9 mouse cellular contexts compared by ENCODE assay signal in the genomic region with DNA sequence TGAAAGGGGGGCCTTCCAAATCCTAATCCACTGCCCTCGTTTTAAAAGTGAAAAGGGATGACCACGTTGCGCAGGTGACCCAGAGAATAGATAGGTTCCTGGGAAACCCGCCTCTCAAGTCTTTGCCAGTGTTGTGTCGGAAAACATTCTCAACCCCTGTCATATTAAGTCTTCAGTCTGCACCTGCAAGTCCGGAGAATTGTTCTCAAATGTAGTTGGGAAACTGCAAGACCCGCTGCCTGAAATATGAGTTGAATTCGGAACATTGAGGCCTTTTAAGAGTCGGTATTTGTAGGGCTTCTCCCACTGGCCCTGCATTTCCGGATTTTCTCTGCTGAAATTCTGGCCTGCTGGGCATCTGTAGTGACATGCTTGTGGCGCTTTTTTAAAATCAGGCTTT. TPM values are rescaled to one million over a fixed set of nuclear protein-coding genes. Genes with fewer than 3 reads are reported as not detected.
A peak's percentile ranks its signal among the peaks of the same experiment; 100 is the strongest.
DNase-seq lines count a peak whose midpoint lies in the region; ATAC-seq and TF ChIP-seq lines count a peak whose summit lies in the region.
"Had no signal": no experiment of that assay in that cellular context is flagged by ENCODE, and none has a peak within 500 bp of the region (broad histone marks: within the 10 kb centered on the region; RNA-seq: fewer than 3 reads in every experiment).

No protein-coding gene starts in this region.

- no peaks in the 10 kb centered on the region for H3K9me3 ChIP-seq in heart, postnatal 0 days (replicated peaks; ENCODE audit: control insufficient read depth, low read length)
- no peaks in the 10 kb centered on the region for H3K9me3 ChIP-seq in limb, embryonic 11.5 days (ENCODE audit: control insufficient read depth, low read length)
- H3K9me3 ChIP-seq in midbrain, embryonic 14.5 days (ENCODE audit: control insufficient read depth, low read length): no peaks in the 10 kb centered on the region

- H3K4me1 ChIP-seq in heart, postnatal 0 days (ENCODE audit: control insufficient read depth, insufficient read depth): no peaks in the 10 kb centered on the region
- no peaks in the 10 kb centered on the region for H3K4me1 ChIP-seq in limb, embryonic 11.5 days (ENCODE audit: control insufficient read depth, insufficient read depth, low read length)
- H3K4me1 ChIP-seq in midbrain, embryonic 14.5 days (ENCODE audit: control insufficient read depth, insufficient read depth, low read length): peaks cover 12% of the 10 kb centered on the region

- no peak for ATAC-seq in heart, postnatal 0 days (ENCODE audit: insufficient read depth, low read depth)
- ATAC-seq in limb, embryonic 11.5 days (ENCODE audit: insufficient number of reproducible peaks, low FRiP score, low TSS enrichment, low read depth): no peak
- no peak for ATAC-seq in midbrain, embryonic 14.5 days (ENCODE audit: low FRiP score, low TSS enrichment)

- H3K4me3 ChIP-seq in gastrocnemius, adult 2 months: peak overlapping the region; percentile 86
- H3K4me3 ChIP-seq in heart, postnatal 0 days (ENCODE audit: low read depth, low read length): peak overlapping the region; percentile 94
- peak overlapping the region; percentile 57 for H3K4me3 ChIP-seq in limb, embryonic 11.5 days (ENCODE audit: low read depth, low read length)
- peak overlapping the region; percentile 96 for H3K4me3 ChIP-seq in midbrain, embryonic 14.5 days (replicated peaks; ENCODE audit: low read depth, low read length)

- H3K4me2 ChIP-seq in heart, postnatal 0 days (ENCODE audit: low read depth, low read length): peak overlapping the region; percentile 73
- H3K4me2 ChIP-seq in limb, embryonic 11.5 days (ENCODE audit: low read depth, severe bottlenecking): peak overlapping the region; percentile 72
- peak overlapping the region; percentile 83 for H3K4me2 ChIP-seq in midbrain, embryonic 14.5 days (ENCODE audit: low read length)

- H3K27ac ChIP-seq in gastrocnemius, adult 2 months: peak overlapping the region; percentile 98
- peak overlapping the region; percentile 99 for H3K27ac ChIP-seq in heart, postnatal 0 days (ENCODE audit: low read depth)
- peak overlapping the region; percentile 93 for H3K27ac ChIP-seq in limb, embryonic 11.5 days (replicated peaks; ENCODE audit: low read depth, low read length)
- peak overlapping the region; percentile 97 for H3K27ac ChIP-seq in midbrain, embryonic 14.5 days (replicated peaks; ENCODE audit: low read depth, low read length)

- WGBS in heart, postnatal 0 days: 3% methylated on average over 11 of the region's 11 CpGs
- 2% methylated on average over 11 of the region's 11 CpGs for WGBS in limb, embryonic 11.5 days
- 3% methylated on average over 11 of the region's 11 CpGs for WGBS in midbrain, embryonic 14.5 days

- TF ChIP-seq EP300 in heart, postnatal 0 days (IDR thresholded peaks at IDR 0.05; ENCODE audit: low read depth): no peak

- DNase-seq in gastrocnemius, adult 2 months: peak; percentile 32
- DNase-seq in gastrocnemius, postnatal 25 days: no peak
- DNase-seq in urinary bladder, postnatal 14 days (ENCODE audit: low spot score): peak; percentile 37
- no peak for DNase-seq in urinary bladder, postnatal 10 days (ENCODE audit: low spot score)
- DNase-seq in heart, postnatal 0 days (ENCODE audit: low spot score): peak; percentile 41
- DNase-seq in limb, embryonic 11.5 days (ENCODE audit: low spot score): no peak
- DNase-seq in midbrain, embryonic 14.5 days: no peak
- no peak for DNase-seq in gastrocnemius, postnatal 10 days

- intact Hi-C loops in gastrocnemius, adult 2 months (cut with DNase I): loop anchor here (1.0 to 2.0 kb wide), 2 partner anchors 75 to 175 kb away; partner anchors contain the start of gene Wdfy2

- peak overlapping the region; percentile 72 for H3K9ac ChIP-seq in heart, postnatal 0 days (replicated peaks; ENCODE audit: low read depth, low read length)
- peak overlapping the region; percentile 66 for H3K9ac ChIP-seq in limb, embryonic 11.5 days (ENCODE audit: low read length)
- peak overlapping the region; percentile 83 for H3K9ac ChIP-seq in midbrain, embryonic 14.5 days (replicated peaks; ENCODE audit: low read length)

- H3K36me3 ChIP-seq in heart, postnatal 0 days (replicated peaks; ENCODE audit: control insufficient read depth, insufficient read depth, low read length): peaks cover 6% of the 10 kb centered on the region; the same call in 1 of the 2 replicates
- peaks cover 3% of the 10 kb centered on the region; the same call in 1 of the 2 replicates for H3K36me3 ChIP-seq in limb, embryonic 11.5 days (ENCODE audit: control insufficient read depth, insufficient read depth, low read length)
- H3K36me3 ChIP-seq in midbrain, embryonic 14.5 days (ENCODE audit: control insufficient read depth, insufficient read depth, low read length): peaks cover 7% of the 10 kb centered on the region

- no peaks in the 10 kb centered on the region for H3K27me3 ChIP-seq in heart, postnatal 0 days (ENCODE audit: control insufficient read depth, insufficient read depth, low read length)
- H3K27me3 ChIP-seq in limb, embryonic 11.5 days (ENCODE audit: control insufficient read depth, insufficient read depth, low read length): no peaks in the 10 kb centered on the region
- no peaks in the 10 kb centered on the region for H3K27me3 ChIP-seq in midbrain, embryonic 14.5 days (ENCODE audit: control insufficient read depth, insufficient read depth, low read length)
- H3K27me3 ChIP-seq: Patski had no signal

- TF ChIP-seq CTCF in gastrocnemius, adult 2 months (IDR thresholded peaks at IDR 0.05): no peak
- TF ChIP-seq CTCF in heart, postnatal 0 days (IDR thresholded peaks at IDR 0.05; ENCODE audit: low read depth): no peak

RNA-seq across cellular contexts. Expression of gene Ints6, which starts 1.0 kb away (rescaled TPM):
- total RNA-seq in gastrocnemius, adult 2 months (2021): 10 to 100 TPM; 15.9 to 17.6 TPM
- 10 to 100 TPM; 10.8 to 11.9 TPM for total RNA-seq in gastrocnemius, postnatal 25 days (2021)
- total RNA-seq in heart, postnatal 0 days (2014; rRNA removed; ENCODE audit: low replicate concordance): 12.5 and 17.4 TPM in 2 replicates
- polyA plus RNA-seq in heart, postnatal 0 days (2015; fragmentation: Nextera tagmentation; extraction: Ambion mirVana): 6.5 and 8.2 TPM in 2 replicates
- 29.6 and 31.1 TPM in 2 replicates for polyA plus RNA-seq in limb, embryonic 11.5 days (2014; fragmentation: Nextera tagmentation; extraction: Ambion mirVana)
- polyA plus RNA-seq in midbrain, embryonic 14.5 days (2014; fragmentation: Nextera tagmentation; extraction: Ambion mirVana): 21.2 and 32.5 TPM in 2 replicates
- total RNA-seq in gastrocnemius, postnatal 10 days (2021): 10 to 100 TPM; 15.7 to 17.8 TPM

Comparison
In these comparisons a context has a peak if more than half of its experiments do, and no peak if none do; other contexts are left out.
1. DNase-seq: peak in gastrocnemius, adult 2 months (single experiment), urinary bladder, postnatal 14 days (single experiment) and heart, postnatal 0 days (single experiment); none in gastrocnemius, postnatal 25 days (single experiment), urinary bladder, postnatal 10 days (single experiment), limb, embryonic 11.5 days (single experiment), midbrain, embryonic 14.5 days (single experiment) and gastrocnemius, postnatal 10 days (single experiment).
2. Peak in every context shown above with its lines, with median percentiles within 50 percentile points of each other: H3K27ac ChIP-seq, H3K4me3 ChIP-seq, H3K4me2 ChIP-seq and H3K9ac ChIP-seq.